Mouse (Mus musculus): ENCODE measurements around the gene Gm43517.

The Gm43517 gene

DNA sequence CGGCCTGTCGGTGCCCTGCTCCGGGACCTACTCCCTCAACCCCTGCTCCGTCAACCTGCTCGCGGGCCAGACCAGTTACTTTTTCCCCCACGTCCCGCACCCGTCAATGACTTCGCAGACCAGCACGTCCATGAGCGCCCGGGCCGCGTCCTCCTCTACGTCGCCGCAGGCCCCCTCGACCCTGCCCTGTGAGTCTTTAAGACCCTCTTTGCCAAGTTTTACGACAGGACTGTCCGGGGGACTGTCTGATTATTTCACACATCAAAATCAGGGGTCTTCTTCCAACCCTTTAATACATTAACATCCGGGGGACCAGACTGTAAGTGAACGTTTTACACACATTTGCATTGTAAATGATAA lies 637 bp downstream of the Gm43517 start:
- no peak for DNase-seq (ENCODE audit: low read depth, low spot score)

DNA sequence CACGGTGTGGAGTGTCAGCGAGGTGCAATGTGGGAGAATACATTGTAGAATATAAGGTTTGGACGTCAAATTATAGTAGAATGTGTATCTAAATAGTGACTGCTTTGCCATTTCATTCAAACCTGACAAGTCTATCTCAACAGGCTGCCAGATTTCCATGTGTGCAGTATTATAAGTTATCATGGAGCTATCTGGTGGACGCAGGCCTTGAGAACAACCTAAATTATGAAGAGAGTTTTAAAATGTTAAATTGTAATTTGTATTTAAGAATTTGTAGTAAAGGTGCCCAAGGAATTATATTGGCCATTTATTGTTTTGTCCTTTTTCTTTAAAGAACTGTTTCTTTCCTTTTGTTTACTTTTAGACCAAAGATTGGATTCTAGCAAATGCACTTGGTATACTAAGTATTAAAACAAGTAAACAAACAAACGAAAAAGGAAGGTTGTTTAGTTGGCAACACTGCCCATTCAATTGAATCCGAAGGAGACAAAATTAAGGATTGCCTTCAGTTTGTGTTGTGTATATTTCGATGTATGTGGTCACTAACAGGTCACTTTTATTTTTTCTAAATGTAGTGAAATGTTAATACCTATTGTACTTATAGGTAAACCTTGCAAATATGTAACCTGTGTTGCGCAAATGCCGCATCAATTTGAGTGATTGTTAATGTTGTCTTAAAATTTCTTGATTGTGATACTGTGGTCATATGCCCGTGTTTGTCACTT lies 1.3 kb downstream of the Gm43517 start:
- DNase-seq (ENCODE audit: low read depth, low spot score) = no peak

DNA sequence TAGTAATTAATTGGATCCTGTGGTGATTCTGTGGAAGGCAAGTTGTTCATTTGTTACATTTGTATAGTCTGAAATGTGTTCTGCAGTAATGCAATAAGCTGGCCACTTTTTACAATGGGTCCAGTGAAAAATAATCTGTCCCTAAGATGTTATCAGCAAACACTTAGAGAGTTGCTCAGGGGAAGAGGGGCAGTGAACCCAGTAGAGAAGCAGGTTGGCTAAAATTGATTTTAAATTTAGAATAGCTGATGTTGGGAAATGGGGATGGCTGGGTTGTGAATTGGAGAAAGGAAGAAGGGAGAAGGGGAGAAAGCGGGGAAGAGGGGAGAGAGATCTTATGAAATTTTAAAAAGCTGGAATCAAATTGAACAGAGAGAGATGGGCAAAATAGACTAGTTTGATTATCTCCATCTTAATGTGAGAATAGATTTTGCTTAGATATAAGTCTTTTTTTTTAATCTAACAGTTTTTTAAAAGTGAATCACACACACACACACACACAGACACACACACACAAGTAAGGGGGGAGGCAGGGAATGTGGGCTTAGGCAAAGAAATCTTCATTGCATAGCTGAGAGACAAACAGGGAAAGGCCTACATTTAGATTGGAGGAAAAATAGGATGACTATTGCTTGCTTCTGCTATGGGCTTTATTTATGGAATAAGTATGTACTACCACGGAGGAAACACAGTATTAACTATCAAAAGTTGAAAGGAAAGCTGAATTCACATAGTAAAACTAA lies 3.1 kb downstream of the Gm43517 start:
- DNase-seq (ENCODE audit: low read depth, low spot score) = no peak

DNA sequence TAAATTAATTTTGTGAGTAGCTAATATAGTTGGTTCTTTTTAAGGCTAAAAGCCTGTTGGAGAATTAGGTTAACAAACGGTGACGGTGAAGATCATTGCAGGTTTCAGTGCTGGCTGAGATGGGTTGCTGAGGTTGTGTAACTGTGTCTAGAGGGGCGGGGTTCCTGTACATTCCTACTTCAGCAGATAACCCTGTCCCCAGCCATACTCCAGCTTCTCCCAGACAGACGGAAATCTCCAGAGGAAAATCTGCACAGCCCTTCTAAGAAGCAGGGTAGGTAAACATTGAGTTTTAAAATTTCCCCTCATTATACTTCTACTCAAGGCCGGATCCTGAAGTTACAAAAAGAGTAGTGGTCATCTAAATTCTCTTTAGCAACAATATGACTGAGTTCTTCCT lies 4.7 kb downstream of the Gm43517 start:
- no peak for DNase-seq (ENCODE audit: low read depth, low spot score)

DNA sequence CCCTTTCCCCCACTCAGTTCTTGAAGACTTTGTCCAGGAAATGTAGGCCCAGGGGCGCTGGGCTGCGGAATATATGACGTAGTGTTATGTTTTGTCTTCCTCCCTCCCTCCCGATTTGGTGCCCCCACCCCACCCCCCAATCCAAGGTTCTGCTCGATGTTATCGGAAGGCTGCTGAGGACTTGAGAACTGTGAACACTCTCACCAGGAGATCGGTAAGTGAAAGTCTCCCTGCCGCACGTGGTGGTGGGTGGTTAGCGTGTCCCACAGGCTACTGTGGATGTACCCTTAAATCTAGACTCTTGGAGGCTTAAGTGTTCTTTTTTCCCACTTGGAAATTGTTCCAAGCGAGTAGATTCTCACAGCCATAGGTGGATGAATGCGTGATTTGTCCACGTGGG lies 5.3 kb downstream of the Gm43517 start:
- DNase-seq (ENCODE audit: low read depth, low spot score) = no peak

DNA sequence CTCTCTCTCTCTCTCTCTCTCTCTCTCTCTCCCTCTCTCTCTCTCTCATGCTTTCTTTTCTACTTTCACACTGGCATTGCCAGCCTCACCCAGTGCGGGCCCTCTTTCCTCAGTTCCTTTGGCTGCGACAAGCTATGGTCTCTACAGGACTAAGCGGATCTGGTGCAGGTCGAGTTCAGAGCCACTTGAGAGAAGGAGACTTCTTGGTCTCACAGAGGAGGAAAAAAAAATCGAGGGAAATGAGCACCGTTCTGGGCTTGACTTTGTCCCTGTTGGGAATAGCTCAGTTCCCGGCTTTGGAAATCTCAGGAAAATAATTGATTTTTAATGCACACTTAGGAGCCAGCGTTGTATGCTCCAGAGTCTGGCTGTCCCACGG lies 5.9 kb downstream of the Gm43517 start:
- DNase-seq (ENCODE audit: low read depth, low spot score) = no peak

DNA sequence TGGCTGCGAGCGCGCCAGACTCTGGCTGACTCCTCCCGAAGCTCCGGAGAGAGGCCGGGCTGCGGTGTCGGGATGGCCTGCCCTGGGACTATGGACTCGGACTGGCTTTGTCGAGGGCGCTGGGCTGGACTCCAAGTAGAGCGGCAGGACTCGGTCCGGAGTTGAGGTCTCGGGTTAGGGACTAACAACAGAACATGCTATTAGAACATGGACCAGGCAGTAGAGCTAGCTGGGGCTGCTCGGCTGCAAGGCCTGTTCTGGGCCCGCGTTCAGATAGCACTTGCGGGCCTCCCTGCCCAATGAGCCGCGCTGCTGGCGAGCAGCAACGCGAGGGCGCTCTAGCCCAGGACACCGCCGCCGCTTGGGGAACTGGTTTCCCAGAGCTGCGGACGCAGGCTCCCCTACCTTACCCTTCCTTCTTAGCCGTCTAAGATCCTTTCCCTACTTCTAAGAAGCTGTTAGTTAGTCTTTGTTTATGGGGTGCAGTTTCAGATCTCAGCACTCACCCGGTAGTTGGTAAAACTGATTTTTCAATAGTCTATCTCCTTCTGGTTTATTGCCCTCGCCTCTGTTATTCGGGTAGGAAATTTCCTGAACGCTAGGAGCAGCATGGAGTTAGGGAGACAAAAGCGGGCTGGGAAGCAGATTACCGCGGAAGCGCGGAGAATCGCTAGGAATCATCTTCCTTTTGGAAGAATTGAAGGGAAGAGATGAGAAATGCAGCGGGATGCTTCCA lies 6.5 kb downstream of the Gm43517 start:
- DNase-seq (ENCODE audit: low read depth, low spot score) = no peak

DNA sequence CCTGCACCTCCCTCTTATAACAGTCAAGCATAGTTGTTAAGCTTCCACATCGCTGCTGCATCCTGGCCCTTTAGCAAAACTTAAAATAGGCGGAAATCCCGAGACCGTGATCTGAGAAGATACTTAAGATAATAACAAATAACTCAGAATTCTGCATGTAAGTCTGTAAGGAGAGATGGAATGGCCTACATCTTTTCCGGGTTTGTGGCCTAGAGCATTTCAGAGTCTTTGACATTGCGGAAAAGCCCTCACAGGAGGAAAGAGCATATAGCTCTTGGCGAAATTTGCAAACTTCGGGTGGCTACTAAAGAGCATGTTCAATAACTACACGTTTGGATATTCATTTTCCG lies 7.0 kb downstream of the Gm43517 start:
- DNase-seq (ENCODE audit: low read depth, low spot score) = no peak

DNA sequence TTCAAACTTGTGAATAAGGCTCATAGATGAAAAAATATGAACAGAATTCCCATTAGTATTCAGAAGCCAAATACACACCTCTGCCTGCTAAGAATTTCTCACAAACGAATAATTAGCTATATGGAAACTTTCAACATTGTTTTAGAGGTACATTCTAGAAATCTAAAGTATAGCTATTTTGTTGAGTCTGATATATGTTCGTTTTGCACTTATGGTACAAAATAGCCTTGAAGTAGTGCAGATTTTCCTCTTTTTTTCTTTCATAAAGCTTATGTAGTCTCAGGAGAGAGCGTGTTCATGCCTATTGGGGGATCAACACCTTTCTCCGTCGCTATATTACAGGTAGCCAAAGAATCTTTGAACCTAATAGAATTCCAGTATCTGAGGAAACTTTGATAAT lies 7.9 kb downstream of the Gm43517 start:
- DNase-seq (ENCODE audit: low read depth, low spot score) = no peak

DNA sequence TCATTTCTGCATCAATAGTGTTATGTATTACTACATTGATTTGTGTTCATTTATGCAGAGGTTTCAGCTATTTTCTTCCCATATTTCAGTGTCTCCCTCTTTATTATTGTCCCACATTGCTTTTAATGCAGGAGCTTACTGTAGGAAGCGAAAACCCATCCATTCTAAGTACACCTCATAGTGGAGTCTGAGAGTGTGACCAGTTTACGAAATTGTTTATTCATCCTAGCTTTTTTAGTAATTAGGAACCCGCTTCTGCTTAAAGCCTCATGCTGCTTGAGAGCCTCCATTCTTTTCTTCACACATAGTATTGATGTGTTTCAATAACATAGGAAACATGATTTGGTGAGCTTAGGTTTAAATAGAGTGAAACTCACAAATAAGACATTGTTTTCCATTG lies 8.7 kb downstream of the Gm43517 start:
- DNase-seq (ENCODE audit: low read depth, low spot score) = no peak

DNA sequence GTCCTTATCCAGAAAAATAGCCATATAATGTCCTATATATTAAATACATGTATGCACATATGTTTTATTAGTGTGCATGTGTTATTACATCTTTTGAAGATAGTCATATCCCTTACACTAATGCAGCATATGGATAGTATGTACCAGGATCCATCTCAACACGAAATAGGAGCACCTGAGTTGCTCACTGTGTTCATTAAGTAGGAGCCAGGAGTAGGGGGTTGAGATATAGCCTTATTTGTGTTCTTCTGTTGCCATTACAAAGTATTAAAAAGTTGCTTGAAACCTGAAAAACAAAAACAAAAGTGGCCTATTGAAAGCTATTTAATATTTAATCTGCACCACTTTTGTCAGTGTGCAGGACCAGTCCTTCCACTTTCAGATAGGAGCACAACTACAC lies 9.2 kb downstream of the Gm43517 start:
- no peak for DNase-seq (ENCODE audit: low read depth, low spot score)

DNA sequence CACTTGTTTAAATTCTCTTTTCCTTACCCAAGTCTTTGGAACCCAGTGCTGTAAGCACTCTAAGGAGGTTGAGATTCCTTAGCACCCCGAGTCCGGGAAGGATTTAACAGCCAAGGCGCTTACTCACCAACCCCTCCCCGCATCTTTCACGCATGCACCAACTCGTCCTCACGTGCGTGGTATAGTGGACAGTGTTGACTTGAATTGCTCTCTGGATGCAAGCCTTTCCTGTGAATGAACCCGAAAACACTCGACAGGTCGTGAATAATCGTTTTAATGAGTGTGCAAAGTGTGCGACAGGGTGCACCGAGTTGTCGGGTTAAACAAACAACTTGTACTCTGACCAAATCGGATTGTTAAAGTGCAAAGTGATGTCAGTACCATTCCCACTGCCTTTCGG lies 9.9 kb downstream of the Gm43517 start:
- DNase-seq (ENCODE audit: low read depth, low spot score) = no peak

DNA sequence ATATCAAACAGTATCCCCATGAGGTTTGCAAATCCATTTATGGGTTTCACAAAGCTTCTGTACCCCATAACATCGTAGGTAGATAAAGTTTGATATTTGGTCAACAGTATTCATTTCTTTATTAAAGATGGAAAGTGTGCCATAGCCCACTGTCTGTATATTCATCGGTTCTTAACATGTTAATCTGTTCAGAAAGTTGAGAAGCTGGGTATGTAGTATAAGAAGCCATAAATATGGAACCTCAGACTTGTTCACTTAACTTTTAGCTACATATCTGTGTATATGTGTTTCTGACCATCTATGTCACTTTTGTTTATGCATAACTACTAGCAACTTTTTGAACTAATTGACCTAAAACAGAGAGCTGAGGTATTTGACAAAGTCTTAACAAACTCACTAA lies 11.0 kb downstream of the Gm43517 start:
- DNase-seq (ENCODE audit: low read depth, low spot score) = no peak

DNA sequence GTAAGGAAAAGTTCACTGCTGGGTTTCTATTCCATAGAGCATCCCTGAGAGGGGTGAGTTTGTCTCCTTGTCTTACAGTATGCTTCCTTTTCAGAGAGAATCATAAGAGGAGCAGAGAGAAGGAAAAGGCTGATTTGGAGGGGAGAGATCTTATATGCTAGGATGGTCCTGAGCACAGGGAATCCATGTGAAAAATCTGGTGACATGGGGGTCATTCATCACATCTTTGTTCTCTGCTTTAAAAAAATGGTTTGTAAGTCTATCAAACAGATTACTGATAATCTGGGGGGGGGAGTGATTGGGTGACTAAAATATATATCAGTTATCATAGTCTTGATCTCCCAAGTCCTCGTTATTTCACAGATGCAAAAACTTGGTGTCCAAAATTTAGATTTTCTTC lies 11.8 kb downstream of the Gm43517 start:
- no peak for DNase-seq (ENCODE audit: low read depth, low spot score)

DNA sequence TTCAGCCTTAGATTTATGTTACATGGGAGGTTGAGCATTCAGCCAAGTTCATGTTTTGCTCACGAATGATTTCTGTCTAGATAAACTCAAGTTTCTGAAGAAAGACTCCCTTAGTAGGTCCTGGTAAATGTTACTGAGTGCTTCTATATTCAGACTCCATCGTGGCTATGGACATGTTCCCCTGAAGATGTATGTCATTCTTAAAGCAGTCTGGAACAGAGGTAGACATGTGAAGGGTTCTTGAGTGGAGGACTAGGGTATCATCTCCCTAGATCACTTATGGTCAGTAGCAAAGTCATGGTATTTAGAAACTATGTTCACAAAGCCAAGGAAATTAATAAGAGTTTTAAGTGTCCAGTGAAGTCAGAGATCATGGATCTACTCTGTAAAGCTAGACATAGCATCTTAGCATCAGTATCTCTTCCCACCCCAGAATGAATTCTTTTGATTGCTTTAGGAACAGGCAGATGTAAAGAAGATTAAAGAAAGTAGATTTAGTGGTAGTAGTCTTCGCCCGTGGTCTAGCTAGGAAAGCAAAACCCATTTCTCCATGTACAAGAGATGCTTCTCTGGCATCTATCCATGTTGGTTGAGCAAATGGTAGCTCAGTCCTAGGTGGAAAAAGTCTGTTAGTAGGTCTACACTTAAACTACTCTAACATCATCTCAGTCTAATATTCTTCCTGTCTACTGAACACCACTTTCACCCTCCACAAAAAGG lies 12.6 kb downstream of the Gm43517 start:
- DNase-seq (ENCODE audit: low read depth, low spot score) = no peak

DNA sequence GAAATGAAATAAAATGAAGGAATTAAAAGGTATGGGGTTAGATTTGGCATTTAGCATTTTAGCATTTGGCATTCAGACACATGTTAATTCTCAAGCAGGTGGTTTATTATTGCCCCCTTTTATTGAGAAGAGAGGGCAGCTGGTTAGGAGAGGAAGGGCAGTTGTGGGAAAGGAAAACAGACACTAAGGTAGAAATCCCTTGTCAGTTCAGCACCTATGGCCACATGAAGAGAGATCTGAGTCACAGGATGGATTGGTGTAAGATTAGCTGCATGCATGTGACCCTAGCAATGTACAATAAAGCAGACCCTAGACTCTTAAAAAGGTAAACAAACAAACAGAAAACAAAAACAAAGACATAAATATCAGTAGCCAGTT lies 13.2 kb downstream of the Gm43517 start:
- DNase-seq (ENCODE audit: low read depth, low spot score) = no peak

DNA sequence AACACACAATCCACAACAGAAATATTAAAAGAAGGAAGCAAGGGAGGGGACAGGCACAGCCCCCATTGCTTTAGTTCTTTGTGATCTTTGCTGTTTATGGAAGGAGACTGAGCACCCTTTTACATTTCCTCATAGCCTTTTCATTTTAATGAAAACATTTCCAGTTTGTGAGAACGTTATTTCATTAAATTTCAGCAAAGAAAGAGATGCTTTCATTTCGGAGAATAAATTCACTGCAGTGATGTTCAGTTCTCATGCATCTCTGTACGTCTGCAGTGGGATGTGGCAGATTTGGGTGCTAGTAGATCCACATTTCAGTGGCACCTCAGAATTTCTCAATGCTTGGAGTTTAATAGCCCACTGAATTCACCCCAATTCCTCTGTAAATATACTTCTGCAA lies 13.7 kb downstream of the Gm43517 start:
- DNase-seq (ENCODE audit: low read depth, low spot score) = no peak

DNA sequence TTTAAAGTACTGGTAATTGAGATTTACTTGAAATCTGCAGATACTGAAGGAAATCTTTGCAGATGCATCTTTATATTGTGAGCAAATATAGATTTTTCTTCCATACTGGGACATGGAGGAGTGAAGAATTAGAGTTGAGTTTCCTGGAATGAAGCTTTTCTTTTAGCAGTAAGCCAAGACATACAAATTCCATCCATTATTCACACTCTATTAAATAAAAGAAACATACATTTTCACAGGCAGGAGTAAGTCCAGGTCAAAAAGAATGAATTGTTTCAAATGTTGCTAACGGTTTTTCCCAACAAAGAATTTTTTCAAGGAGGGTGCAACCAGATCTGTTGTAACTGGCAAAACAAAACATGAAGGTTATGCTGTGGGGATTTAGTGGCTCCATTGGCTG lies 14.6 kb downstream of the Gm43517 start:
- no peak for DNase-seq (ENCODE audit: low read depth, low spot score)

DNA sequence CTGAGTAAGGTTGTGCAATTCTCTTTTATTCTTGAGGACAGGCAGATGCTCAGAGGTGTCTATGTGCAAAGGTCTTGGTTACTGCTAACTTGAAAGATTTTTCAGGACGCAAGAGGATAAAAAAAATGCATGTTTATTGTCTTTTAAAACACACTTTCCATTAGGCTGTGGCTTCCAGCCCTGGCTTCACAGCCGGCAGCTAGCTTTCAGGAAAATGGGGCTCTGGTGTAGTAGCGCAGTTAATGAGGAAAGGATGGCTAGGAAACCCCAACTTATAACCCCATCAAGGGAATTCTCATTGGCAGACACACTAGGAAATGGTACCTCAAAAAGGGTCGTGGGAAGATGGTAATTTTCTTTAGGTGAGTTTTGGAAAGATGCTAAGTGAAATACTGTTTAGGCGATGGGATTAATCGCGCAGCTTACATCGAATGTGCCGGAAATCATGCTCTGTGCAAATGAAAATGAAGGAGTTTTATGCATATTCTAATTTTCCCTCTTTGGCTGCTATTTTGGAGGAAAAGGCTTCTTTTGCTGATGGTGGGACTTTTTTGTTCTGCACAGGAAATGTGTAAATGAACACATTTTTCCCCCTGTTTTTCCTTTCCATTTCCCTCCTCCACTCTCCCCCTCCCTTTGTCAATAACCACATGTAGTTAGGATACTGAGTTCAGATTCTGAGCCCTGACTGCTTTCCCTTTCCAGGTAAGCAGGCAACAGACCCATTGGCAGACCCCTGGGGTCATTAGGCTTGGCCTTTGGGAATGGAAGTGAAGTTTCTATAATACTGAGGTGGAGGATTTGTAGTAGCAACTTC lies 15.3 kb downstream of the Gm43517 start:
- no peak for DNase-seq (ENCODE audit: low read depth, low spot score)

DNA sequence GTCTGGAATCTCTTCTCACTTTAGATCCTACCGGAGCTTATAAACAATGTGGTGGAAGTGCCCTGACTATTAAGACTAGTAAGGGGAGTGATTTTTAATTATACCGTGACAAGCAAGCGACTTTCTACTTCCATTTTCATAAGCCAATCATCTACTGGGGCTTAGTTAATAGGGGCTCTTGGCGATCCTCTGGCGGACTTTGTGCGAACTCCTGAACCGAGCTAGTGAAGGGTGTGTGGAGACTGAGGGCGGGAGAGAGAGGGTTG lies 15.8 kb downstream of the Gm43517 start:
- no peak for DNase-seq (ENCODE audit: low read depth, low spot score)

DNA sequence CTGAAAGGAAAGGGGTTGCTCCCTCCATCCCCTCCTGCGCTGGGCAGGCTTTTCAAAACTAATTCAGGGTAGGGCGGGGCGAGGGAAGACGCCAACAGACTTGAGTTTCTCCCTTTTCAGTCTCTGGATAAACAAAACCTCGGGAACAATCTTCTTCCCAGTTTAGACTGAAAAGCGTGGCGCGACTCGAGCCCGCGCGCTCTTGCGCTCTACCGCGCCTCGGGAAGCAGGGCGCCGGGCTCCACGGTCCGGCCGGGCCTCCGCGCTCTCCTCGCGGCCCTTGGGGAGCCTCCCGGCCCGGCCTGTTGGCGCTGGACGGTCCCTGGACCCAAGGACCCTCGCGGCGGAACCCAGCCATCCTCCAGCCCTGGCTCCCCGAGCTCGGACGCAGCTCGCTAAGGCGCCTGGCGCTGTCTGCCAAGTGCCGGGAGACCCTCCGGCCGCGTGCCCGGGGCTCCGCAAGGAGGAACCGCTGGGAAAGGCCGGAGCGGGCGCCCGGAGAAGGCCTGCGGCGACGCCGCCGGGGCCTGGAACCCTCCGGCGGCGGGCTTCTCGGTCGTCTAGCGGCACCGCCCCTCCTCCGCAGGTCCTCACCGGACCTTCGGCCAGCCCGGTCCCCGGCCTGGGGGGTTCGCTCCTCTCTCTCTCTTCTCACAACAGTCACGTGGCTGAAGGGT lies 16.3 kb downstream of the Gm43517 start:
- no peak for DNase-seq (ENCODE audit: low read depth, low spot score)

All from 3T3-L1 (cell line).